Comparison of ENCODE assay signal across 27 mouse cellular contexts in the genomic region with DNA sequence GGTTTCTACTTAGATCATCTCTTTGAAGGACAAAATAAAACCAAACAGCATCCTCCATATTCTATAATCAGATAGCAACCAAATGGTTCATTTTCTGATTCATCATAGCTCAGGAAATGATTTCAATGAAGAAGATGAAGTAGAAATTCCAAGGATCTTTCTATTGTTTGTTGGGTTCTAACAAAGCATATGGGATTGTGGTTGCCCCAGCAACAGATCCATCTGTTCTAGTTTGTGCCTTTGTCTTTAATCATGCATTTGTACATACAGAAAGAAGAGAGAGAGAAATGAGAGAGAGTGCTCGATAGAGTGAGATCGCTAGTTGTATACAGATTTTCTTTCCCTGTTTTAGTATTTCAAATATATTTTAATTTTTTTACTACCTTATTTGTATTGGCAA.
DNase-seq lines count a peak whose midpoint lies in the region; ATAC-seq and TF ChIP-seq lines count a peak whose summit lies in the region.
"Had no signal": no experiment of that assay in that cellular context is flagged by ENCODE, and none has a peak within 500 bp of the region (broad histone marks: within the 10 kb centered on the region; RNA-seq: fewer than 3 reads in every experiment).

No protein-coding gene starts in this region.

- H3K4me2 ChIP-seq in hindbrain, postnatal 0 days (ENCODE audit: low read depth, low read length), result no peak overlapping the region
- no peak overlapping the region for H3K4me2 ChIP-seq in hindbrain, embryonic 16.5 days (ENCODE audit: low read length)
- H3K4me2 ChIP-seq: embryonic facial prominence, embryonic 12.5 days; forebrain, embryonic 13.5 days; heart, embryonic 15.5 days; hindbrain, embryonic 15.5 days; limb, embryonic 12.5 days; liver, embryonic 11.5 days; midbrain, embryonic 12.5 days had no signal

- no peak overlapping the region for H3K4me3 ChIP-seq in hindbrain, postnatal 0 days (ENCODE audit: low read length)
- H3K4me3 ChIP-seq in hindbrain, embryonic 16.5 days (ENCODE audit: low read length), result no peak overlapping the region
- no peak overlapping the region for H3K4me3 ChIP-seq in limb, embryonic 10.5 days
- H3K4me3 ChIP-seq: embryonic facial prominence, embryonic 12.5 days; forebrain, embryonic 13.5 days; heart, embryonic 15.5 days; hindbrain, embryonic 15.5 days; limb, embryonic 12.5 days; midbrain, embryonic 12.5 days; myocyte had no signal

- H3K27me3 ChIP-seq in hindbrain, postnatal 0 days (ENCODE audit: insufficient read depth, low read length), result no peaks in the 10 kb centered on the region
- H3K27me3 ChIP-seq in hindbrain, embryonic 16.5 days (replicated peaks; ENCODE audit: control insufficient read depth, insufficient read depth, low read length), result no peaks in the 10 kb centered on the region
- H3K27me3 ChIP-seq in limb, embryonic 10.5 days (ENCODE audit: low read depth, poor library complexity, severe bottlenecking), result no peaks in the 10 kb centered on the region
- H3K27me3 ChIP-seq: embryonic facial prominence, embryonic 12.5 days; forebrain, embryonic 13.5 days; heart, embryonic 15.5 days; hindbrain, embryonic 15.5 days; limb, embryonic 12.5 days; midbrain, embryonic 12.5 days had no signal

- no peaks in the 10 kb centered on the region for H3K36me3 ChIP-seq in hindbrain, postnatal 0 days (ENCODE audit: insufficient read depth, low read length)
- H3K36me3 ChIP-seq in hindbrain, embryonic 16.5 days (ENCODE audit: control insufficient read depth, insufficient read depth, low read length), result no peaks in the 10 kb centered on the region
- no peaks in the 10 kb centered on the region for H3K36me3 ChIP-seq in limb, embryonic 10.5 days
- H3K36me3 ChIP-seq: embryonic facial prominence, embryonic 12.5 days; heart, embryonic 15.5 days; hindbrain, embryonic 15.5 days; limb, embryonic 12.5 days; midbrain, embryonic 12.5 days had no signal

- peak; percentile 29 for DNase-seq in hindbrain, postnatal 0 days (ENCODE audit: low spot score)
- peak; percentile 24 to 31 for DNase-seq in right cerebral cortex, adult 2 months (ENCODE audit: low spot score in 2 of 2)
- no peak for DNase-seq in right cerebral cortex, postnatal 25 days
- DNase-seq in layer of hippocampus, adult 8-10 months (ENCODE audit: low spot score in 2 of 2), result peak; percentile 17 to 38
- DNase-seq in telencephalon, adult 2 months (ENCODE audit: low read depth, low spot score), result peak; percentile 60
- DNase-seq in limb, embryonic 10.5 days (ENCODE audit: low spot score), result no peak
- no peak for DNase-seq in cerebellum, postnatal 36 days
- DNase-seq: adrenal gland, postnatal 25 days; cerebellum, adult 11-12 months; cerebellum, postnatal 10 days; heart, postnatal 4 days; kidney, adult 9 months; kidney, postnatal 14 days; liver, postnatal 0 days; thymus, adult 2 months; thymus, postnatal 4 days had no signal

- no peaks in the 10 kb centered on the region for H3K9me3 ChIP-seq in hindbrain, postnatal 0 days (ENCODE audit: low read length)
- H3K9me3 ChIP-seq in hindbrain, embryonic 16.5 days (ENCODE audit: control insufficient read depth, low read length), result no peaks in the 10 kb centered on the region
- no peaks in the 10 kb centered on the region for H3K9me3 ChIP-seq in limb, embryonic 10.5 days (replicated peaks)
- H3K9me3 ChIP-seq: embryonic facial prominence, embryonic 12.5 days; forebrain, embryonic 13.5 days; heart, embryonic 15.5 days; hindbrain, embryonic 15.5 days; limb, embryonic 12.5 days; midbrain, embryonic 12.5 days had no signal

- no peak for TF ChIP-seq CTCF in hindbrain, postnatal 0 days (IDR thresholded peaks at IDR 0.05; ENCODE audit: low read depth)

- WGBS in hindbrain, postnatal 0 days, result 47% methylated on average over 2 of the region's 2 CpGs
- WGBS in hindbrain, embryonic 16.5 days, result 54% methylated on average over 2 of the region's 2 CpGs
- WGBS in limb, embryonic 10.5 days, result 97% methylated on average over 2 of the region's 2 CpGs

- no peak overlapping the region for H3K9ac ChIP-seq in hindbrain, postnatal 0 days (replicated peaks; ENCODE audit: low read length)
- no peak overlapping the region for H3K9ac ChIP-seq in hindbrain, embryonic 16.5 days (ENCODE audit: low read depth, low read length)
- H3K9ac ChIP-seq: embryonic facial prominence, embryonic 12.5 days; forebrain, embryonic 13.5 days; heart, embryonic 15.5 days; hindbrain, embryonic 15.5 days; limb, embryonic 12.5 days; liver, postnatal 0 days; midbrain, embryonic 12.5 days had no signal

- no peak for ATAC-seq in hindbrain, postnatal 0 days
- no peak for ATAC-seq in hindbrain, embryonic 16.5 days
- ATAC-seq: forebrain, embryonic 13.5 days; intestine, embryonic 16.5 days; liver, postnatal 0 days; lung, postnatal 0 days had no signal

- no peak overlapping the region for H3K27ac ChIP-seq in hindbrain, postnatal 0 days
- H3K27ac ChIP-seq in hindbrain, embryonic 16.5 days (ENCODE audit: low read depth, low read length), result no peak overlapping the region
- H3K27ac ChIP-seq in limb, embryonic 10.5 days, result no peak overlapping the region
- H3K27ac ChIP-seq: embryonic facial prominence, embryonic 12.5 days; forebrain, embryonic 13.5 days; heart, embryonic 15.5 days; hindbrain, embryonic 15.5 days; limb, embryonic 12.5 days; midbrain, embryonic 12.5 days had no signal

- H3K4me1 ChIP-seq in hindbrain, postnatal 0 days (ENCODE audit: insufficient read depth, low read length), result no peaks in the 10 kb centered on the region
- H3K4me1 ChIP-seq in hindbrain, embryonic 16.5 days (ENCODE audit: control insufficient read depth, insufficient read depth, low read depth, low read length), result no peaks in the 10 kb centered on the region
- H3K4me1 ChIP-seq in limb, embryonic 10.5 days, result no peaks in the 10 kb centered on the region
- H3K4me1 ChIP-seq: embryonic facial prominence, embryonic 12.5 days; forebrain, embryonic 13.5 days; heart, embryonic 15.5 days; hindbrain, embryonic 15.5 days; limb, embryonic 12.5 days; midbrain, embryonic 12.5 days had no signal

Comparison
In these comparisons a context has a peak if more than half of its experiments do, and no peak if none do; other contexts are left out.
1. DNase-seq: peak in hindbrain, postnatal 0 days (single experiment), right cerebral cortex, adult 2 months (2 of 2), layer of hippocampus, adult 8-10 months (2 of 2) and telencephalon, adult 2 months (single experiment); none in right cerebral cortex, postnatal 25 days (single experiment), limb, embryonic 10.5 days (single experiment) and cerebellum, postnatal 36 days (0 of 2).